In genomic region chr16:30147296-30147695, GRCm38 (mm10) we compare ENCODE assay signal across 15 mouse cellular contexts.
"Had no signal": no experiment of that assay in that cellular context is flagged by ENCODE, and none has a peak within 500 bp of the region (broad histone marks: within the 10 kb centered on the region; RNA-seq: fewer than 3 reads in every experiment).

No protein-coding gene starts in this region.

- H3K9ac ChIP-seq: neural tube, embryonic 15.5 days; stomach, embryonic 15.5 days had no signal

- H3K9me3 ChIP-seq: neural tube, embryonic 15.5 days; stomach, embryonic 15.5 days had no signal

- H3K27ac ChIP-seq: neural tube, embryonic 15.5 days; stomach, embryonic 15.5 days; stomach, postnatal 0 days had no signal

- H3K4me3 ChIP-seq: neural tube, embryonic 15.5 days; stomach, embryonic 15.5 days had no signal

- H3K27me3 ChIP-seq: stomach, embryonic 15.5 days had no signal

- DNase-seq: retina, postnatal 1 day; right cerebral cortex, adult 18-20 months; right cerebral cortex, postnatal 14 days; right cerebral cortex, postnatal 25 days; right cerebral cortex, postnatal 4 days; spleen, adult 18-20 months; thymus, adult 18-20 months; thymus, adult 2 months; thymus, postnatal 14 days; thymus, postnatal 25 days; thymus, postnatal 36 days; thymus, postnatal 4 days had no signal

- H3K4me2 ChIP-seq: neural tube, embryonic 15.5 days; stomach, embryonic 15.5 days had no signal

- H3K36me3 ChIP-seq: neural tube, embryonic 15.5 days; stomach, embryonic 15.5 days had no signal
